Mouse (Mus musculus) A20 (cell line): ENCODE measurements around the gene Grm3.

Experiments
- DNase-seq: peaks from one replicate; pipeline ENCODE4 v3.0.0-alpha.2; 2011; ENCODE audit warnings: low read depth, low spot score

Gene Grm3

GRCm38 (mm10) chr5:9623095-9623459 is 101.9 kb downstream of the Grm3 start:
- DNase-seq: no peak

- no peak for DNase-seq
Measured at GRCm38 (mm10) chr5:9622264-9623094, 102.5 kb downstream of the Grm3 start.

- DNase-seq: no peak
Measured at GRCm38 (mm10) chr5:9621417-9622067, 103.4 kb downstream of the Grm3 start.

GRCm38 (mm10) chr5:9579021-9579420 is 145.9 kb downstream of the Grm3 start:
- DNase-seq: no peak

DNA sequence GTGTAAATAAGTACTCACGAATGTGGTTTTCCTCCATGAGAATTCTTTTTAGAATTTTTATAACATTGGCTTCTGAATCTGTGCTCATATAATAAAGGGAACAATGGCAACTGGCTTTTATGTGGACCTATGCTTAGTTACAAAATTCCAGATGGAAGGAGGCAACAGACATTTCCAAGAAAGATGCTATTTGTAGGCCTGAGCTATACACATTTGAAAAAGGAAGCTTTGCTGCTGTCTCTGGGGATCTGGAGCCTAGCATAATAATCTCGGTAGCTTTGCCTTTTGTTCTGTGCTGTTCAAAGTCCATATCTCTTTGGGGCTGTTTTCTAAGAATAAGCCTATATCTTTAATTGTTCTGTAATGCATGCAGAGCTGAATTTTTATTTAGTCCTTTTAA is 146.4 kb downstream of the Grm3 start:
- DNase-seq: no peak

GRCm38 (mm10) chr5:9570946-9571345 is 154.0 kb downstream of the Grm3 start:
- no peak for DNase-seq

- no peak for DNase-seq
Measured at GRCm38 (mm10) chr5:9557706-9558105, 167.3 kb downstream of the Grm3 start.

- DNase-seq: peak; percentile 10
Measured at GRCm38 (mm10) chr5:9540822-9541557, 184.0 kb downstream of the Grm3 start.

DNA sequence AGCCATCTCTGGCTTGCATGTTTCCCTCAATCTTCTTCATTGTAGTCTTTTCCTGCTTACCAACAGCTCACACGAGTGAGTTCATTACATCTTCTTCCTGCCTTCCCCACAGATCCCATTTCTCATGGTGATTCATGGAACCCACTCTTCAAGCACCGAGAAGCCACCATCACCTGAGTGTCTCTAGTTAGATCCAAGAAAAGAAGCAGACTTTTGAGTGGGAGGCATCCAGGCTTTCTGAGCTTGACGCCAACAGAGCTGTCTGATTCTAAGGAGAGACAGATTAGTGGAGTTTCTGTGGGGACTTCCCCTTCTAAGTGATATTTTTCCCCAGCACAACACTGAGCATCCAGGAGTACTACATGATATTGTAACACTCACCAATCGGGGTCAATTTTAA is 199.5 kb downstream of the Grm3 start:
- no peak for DNase-seq

- DNase-seq: no peak
Measured at GRCm38 (mm10) chr5:9511027-9511426, 213.9 kb downstream of the Grm3 start.

DNA sequence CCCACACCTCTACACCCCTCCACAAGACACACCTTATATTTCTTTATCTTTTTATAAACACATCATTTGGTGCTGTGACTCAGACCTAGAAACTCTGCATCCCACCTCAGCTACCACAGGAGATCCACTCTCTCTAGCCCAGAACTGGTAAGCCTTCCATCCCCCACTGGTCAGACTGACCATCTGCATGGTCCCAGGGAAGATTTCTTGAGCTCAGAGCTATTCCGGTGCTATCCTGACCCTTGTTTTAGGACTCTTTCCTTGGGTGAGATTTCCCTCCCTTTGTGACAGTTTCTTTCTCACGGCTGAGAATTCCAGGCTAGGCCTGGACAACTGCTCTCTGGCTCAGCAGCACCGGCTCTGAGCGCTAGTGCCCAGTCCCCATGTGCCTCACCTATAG is 227.7 kb downstream of the Grm3 start:
- DNase-seq: no peak

DNA sequence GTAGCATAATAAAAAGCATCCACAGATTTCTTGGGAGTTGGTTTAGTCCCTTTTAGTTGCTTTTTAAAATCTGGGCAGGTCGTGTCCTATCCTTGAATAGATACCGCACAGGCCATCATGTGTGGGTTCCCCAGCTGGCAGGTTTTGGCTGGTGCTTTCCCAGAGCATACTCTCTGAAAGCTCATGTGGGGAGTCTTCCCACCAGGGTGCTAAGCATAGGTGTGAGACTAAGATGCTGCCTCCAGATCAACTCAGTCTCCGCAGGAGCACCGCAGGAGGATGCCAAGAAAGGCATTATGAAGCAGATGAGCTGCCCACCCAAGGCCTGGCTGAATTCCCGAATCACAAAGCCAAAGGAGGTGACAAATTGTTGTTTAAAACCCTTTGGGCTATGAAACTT is 229.5 kb downstream of the Grm3 start:
- no peak for DNase-seq

DNA sequence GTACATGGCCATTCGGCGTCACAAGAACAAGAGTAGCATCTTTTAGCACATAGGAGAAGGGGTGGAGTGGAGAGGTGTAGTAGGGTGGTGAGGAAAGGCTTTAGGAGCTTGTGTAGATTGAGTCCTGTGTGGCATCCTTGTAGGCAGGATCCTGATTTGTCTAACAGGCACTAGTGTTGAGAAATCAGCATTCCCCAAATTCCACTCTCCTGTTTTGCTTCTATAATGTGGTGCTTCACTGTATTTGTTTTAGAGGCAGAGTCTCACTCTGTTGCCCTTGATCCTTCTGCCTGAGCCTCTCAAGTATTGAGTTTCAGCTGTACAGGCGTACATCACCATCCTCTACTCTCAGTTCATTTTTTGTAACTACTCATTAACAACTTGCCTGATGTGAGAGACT is 247.4 kb downstream of the Grm3 start:
- DNase-seq: no peak

- DNase-seq: no peak
Measured at GRCm38 (mm10) chr5:9453298-9453697, 271.7 kb downstream of the Grm3 start.

DNA sequence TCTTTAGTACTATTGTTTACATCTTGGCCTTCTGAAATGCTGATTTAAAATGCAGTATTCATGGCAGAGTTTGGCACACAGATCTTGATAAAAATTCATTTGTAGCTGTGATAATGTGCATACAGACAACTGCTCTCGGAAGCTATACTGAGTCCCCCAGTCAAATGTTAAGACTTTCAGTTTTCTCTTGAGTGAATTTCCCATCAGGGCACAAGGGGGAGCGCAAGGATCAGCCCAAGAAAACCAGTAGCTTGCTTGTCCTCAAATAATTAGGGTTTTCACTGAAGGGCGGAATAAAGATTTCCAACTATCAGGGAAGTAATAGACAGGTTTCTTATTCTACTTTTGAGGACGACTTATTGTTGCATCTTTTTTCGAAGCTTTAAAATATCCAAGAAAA is 275.4 kb downstream of the Grm3 start:
- no peak for DNase-seq

GRCm38 (mm10) chr5:9448931-9449330 is 276.0 kb downstream of the Grm3 start:
- DNase-seq: no peak

DNA sequence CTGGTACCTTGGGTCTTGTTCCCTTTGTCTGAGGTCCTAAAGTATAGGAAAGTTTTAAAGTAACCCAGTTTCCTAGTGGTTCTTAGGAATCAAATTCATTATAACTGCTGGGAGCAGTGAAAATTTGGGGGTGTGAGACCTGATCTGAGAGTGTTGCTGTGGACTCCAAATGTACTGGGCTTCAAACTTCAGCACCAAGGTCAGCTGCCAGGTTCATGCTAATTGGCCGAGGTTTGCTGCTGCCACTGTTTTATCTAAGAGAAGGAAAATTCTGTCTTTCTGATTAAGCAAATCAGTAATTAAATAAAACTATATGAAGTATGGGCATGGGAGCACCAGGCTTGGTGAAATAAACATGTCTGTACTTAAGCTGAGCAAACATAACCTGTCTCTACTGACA is 278.8 kb downstream of the Grm3 start:
- peak; percentile 18 for DNase-seq
